Mouse (Mus musculus) mouse trophoblast stem cell (cell line): ENCODE results near the gene Phlda1.

Source experiments
- in situ Hi-C, 2 experiments: fragments of 300-500 bp; cut with MseI, MboI; formaldehyde crosslinking; loops; 2 replicates in 1 of 2; 3 replicates in 1 of 2; pipeline ENCODE4 v1.15.1; 2025

The Phlda1 gene

DNA sequence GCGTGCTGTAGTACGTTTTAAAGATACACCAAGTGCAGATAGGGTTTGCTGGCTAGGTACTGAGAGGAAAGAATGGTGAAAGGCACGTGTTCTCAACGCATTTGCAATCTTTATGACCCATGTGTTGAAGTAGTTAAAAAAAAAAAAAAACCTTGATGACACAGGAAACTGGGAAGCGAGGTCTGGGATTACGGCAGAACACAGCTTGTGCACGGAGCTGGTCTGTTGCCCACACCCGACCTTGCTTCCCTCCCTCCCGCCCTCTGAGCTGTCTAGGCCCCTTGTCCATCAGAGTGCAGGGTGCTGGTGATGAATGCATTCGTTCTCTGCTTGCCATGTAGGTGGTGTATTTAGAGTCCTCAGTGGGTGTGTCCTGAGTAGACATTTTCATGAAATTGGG lies 2.4 kb upstream of the Phlda1 start:
- in situ Hi-C loops, result loop anchor here (10.0 to 25.0 kb wide), 4 partner anchors 134 to 461 kb away; no protein-coding TSS in a partner anchor

DNA sequence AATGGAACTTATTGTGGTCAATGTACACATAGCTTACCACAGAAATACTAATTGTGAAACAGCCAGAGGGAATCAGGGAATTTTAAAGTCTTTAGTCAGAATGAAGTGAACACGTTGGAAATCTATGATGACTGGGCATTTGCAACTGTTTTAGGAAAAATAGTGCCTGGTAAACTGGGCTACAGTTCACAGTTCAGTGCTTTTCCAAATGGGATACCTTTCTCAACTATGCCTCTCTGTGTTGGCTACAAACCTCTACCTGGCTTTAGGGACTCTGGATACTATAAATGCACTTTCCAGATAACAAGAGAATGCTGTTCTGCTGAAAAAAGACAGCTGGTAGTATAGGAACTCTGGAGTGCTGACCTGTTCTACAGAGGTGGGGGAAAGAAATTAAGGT lies 1.5 kb upstream of the Phlda1 start:
- in situ Hi-C loops, result loop anchor here (5.0 to 25.0 kb wide), 5 partner anchors 73 to 460 kb away; no protein-coding TSS in a partner anchor

DNA sequence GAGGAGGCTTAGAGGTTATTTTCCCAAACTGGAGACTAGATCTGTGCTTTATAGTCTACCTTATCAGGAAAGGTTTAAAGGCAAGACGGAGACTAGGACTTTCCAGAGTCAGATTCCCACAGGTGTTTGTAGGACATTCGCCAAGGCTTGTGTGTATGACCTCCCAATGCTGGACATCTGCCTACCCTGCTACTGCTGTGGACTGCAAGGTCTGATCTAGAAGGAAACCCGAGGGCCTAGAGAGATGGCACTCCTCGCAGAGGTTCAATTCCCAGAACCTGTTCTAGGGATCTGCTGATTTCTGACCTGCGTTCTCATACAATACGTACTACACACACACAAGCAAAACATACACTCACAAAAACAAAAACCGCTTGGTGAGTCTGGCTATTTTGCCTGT lies 680 bp upstream of the Phlda1 start:
- in situ Hi-C loops, result loop anchor here (5.0 to 25.0 kb wide), 5 partner anchors 72 to 459 kb away; no protein-coding TSS in a partner anchor

DNA sequence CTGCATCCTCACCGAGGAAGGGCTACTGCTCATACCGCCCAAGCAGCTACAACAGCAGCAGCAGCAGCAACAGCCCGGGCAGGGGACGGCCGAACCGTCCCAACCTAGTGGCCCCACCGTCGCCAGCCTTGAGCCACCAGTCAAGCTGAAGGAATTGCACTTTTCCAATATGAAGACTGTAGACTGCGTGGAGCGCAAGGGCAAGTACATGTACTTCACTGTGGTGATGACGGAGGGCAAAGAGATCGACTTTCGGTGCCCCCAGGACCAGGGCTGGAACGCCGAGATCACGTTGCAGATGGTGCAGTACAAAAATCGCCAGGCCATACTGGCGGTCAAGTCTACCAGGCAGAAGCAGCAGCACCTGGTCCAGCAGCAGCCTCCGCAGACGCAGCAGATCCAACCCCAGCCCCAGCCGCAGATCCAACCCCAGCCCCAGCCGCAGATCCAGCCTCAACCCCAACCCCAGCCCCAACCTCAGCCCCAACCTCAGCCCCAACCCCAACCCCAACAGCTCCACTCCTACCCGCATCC lies 907 bp downstream of the Phlda1 start:
- in situ Hi-C loops, result loop anchor here (5.0 to 25.0 kb wide), 5 partner anchors 70 to 458 kb away; no protein-coding TSS in a partner anchor

DNA sequence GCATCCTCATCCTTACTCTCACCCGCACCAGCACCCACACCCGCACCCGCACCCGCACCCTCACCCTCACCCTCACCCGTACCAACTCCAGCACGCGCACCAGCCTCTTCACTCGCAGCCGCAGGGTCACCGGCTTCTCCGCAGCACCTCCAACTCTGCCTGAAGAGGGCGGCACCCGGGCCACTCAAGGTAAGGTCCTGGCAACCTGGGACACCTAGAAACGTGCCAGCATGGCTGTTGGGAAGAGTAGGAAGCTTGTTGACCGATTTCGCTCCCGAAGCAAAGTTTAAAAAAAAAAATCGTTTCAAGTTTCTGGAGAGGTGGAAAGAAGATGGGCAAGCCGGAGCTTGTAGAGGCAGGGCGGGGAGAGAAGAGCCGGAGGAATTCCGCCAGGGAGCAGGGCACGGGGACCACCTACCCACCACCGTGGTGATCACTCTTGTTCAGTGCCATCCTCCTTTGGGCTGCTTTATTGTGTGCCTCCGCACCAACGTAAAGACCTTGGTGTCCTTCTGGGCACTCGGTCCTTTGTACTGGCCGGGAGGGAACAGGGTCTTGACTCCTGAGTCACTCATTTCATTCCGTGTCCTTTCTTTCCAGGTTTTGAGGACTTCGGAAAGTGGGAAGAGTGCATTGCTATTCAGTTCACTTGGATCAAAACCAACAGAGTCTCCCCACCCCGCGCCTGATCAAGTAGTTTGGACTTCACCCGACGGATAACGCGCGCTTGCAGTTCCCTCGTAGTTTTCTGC lies 1.6 kb downstream of the Phlda1 start:
- in situ Hi-C loops, result loop anchor here (5.0 to 25.0 kb wide), 5 partner anchors 70 to 457 kb away; no protein-coding TSS in a partner anchor

DNA sequence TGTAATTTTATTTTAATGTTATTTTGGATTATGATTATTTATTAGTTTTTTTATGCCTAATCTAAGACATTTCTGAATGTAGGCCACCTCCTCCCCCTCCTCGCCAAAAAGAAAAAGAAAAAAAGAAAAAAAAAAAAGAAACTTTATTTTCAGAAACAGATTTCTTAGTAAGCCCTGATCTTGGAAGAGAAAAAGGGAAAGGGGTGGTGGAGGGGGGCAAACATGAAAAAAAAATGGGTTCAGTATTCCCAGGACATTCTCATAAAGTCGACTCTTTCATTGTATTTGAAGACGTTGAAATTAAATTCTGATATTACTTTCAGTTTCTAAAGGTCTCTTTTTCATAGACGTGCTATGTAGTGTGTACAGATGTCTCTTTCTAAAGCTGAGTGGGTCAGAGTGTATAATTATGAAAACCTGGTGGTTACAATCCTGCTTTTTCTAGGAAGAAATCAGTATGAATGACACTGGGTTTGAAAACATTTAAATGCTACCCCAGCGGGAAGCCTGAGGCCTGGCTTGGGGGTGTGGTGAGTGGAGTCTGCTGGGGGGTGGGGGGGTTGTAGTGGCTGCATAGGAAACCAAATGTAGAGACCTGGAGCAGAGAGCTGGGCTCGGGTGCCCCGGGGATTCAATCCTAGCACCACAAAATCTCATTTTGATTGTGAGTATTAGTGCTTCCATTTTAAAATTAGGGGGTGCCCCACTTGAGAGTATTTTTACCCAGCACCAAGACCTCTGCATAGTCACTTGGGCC lies 2.4 kb downstream of the Phlda1 start:
- in situ Hi-C loops, result loop anchor here (5.0 to 25.0 kb wide), 5 partner anchors 69 to 456 kb away; no protein-coding TSS in a partner anchor

DNA sequence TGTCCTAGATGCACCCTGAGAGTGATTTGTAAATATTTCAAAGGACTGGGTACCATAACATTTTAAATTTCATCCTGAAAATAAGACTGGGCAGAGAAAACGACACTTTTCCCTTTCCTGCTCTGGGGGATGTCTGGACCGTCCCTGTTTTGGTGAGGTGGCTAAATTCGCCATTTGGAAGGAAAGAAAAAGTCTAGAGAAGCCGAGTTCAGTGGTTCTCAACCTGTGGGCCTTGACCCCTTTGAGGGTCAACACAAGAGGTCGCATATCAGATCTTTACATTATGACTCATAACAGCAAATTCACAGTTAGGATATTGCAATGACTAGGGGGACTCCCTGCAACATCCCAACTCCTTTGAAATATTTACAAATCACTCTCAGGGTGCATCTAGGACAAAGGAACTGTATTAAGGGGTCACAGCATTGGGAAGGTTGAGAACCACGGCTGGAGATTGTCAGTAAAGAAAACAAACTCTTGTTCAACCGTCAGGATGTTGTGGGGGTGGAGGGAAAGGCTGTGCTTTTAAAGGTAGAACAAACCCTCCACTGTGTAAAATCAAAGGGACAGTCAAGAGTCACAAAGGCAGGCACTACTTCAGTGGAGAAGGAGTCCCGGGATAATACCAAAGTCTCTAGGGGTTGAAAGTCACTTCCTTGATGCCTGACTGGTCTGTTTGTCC lies 3.2 kb downstream of the Phlda1 start:
- in situ Hi-C loops, result loop anchor here (5.0 to 25.0 kb wide), 5 partner anchors 68 to 456 kb away; no protein-coding TSS in a partner anchor

DNA sequence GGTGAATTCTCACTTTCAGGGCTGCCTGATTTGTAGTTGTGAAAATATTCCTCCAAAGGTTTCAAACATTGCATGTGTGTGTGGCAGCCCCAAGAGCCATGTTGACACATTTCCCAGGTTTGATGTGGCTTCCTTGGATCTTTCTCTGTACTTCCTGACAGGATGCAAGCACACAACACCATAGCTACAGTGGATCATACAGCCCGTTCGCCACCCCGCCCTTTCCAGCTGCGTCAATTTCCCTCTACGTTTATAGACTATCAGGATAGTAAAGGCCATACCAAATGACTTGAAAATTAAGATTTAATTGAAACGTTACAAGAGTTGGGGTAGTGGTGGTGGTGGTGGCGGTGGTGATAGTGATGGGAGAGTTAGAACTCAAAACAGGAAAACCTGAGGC lies 3.9 kb downstream of the Phlda1 start:
- in situ Hi-C loops, result loop anchor here (5.0 to 25.0 kb wide), 5 partner anchors 67 to 455 kb away; no protein-coding TSS in a partner anchor

DNA sequence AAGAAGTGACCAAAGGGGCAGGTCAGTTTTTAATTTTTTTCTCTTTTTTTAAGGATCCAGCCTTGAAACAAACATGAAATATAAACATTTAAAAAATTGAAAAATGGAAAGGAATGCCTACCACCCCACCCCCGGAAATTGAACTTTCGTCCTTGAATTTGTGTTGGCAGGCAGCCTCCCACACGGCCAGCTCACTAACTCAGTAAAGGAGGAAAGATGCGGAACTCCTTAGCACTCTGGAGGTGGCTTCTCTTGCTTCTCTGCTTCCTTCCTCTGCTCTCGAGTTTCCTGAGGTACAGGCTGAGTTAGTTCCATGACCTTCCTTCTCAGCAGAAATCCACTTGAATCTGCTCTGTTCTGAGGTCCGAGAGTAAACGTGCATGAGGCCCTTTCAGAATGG lies 4.7 kb downstream of the Phlda1 start:
- in situ Hi-C loops, result loop anchor here in 1 of 2 experiments (25.0 kb wide), 1 partner anchor 127 kb away; no protein-coding TSS in a partner anchor

DNA sequence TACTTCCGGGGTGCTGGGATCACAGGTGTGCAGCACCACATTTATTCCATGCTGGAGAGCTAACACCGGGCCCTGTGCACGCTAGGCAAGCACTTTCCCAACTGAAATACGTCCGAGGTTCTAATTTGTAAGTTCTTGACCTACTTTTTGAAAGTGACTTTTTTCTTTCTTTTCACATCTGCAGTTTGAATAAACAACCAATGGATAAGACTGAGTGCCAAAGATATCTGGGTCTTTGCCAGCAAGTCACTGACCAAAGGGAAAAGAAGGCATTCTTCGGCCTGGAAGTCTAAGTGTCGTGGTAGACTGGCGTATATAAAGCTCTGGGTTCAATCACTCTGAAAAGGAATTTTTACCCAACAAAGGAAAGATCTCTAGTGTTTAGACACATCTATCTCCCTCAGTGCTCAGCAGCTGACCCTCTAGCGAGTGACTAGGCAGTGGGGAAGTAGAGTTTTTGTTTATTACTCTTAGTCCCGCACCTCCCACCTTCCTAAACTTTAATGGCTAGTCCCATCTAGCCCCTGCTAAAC lies 6.0 kb downstream of the Phlda1 start:
- in situ Hi-C loops, result loop anchor here in 1 of 2 experiments (25.0 kb wide), 1 partner anchor 125 kb away; no protein-coding TSS in a partner anchor

DNA sequence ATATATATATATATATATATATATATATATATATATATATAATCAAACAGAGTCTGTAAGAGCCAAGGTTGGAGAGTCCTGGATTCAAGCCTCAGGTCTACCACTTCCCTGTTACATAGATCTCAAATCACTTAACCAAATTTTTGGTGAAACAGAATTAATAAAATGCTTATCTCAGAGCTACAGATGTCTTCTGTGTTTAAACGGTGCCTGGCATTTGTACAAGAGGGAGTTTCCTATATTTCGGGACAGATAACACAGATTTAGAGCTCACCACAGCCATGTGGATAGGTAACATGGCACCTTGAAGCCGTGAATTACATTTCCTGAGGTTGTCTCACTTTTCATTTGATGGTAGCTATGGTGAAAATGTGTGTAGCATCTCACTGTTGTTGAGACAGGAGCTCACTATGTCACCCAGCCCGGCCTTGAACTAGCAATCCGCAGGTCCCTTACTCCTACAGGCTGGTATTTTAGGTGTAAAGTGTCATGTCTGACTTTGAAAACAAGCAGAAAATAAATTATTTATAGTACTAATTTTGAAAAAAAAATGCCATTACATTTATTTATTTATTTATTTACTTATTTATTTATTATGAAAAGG lies 8.3 kb downstream of the Phlda1 start:
- in situ Hi-C loops, result loop anchor here in 1 of 2 experiments (25.0 kb wide), 1 partner anchor 123 kb away; no protein-coding TSS in a partner anchor

DNA sequence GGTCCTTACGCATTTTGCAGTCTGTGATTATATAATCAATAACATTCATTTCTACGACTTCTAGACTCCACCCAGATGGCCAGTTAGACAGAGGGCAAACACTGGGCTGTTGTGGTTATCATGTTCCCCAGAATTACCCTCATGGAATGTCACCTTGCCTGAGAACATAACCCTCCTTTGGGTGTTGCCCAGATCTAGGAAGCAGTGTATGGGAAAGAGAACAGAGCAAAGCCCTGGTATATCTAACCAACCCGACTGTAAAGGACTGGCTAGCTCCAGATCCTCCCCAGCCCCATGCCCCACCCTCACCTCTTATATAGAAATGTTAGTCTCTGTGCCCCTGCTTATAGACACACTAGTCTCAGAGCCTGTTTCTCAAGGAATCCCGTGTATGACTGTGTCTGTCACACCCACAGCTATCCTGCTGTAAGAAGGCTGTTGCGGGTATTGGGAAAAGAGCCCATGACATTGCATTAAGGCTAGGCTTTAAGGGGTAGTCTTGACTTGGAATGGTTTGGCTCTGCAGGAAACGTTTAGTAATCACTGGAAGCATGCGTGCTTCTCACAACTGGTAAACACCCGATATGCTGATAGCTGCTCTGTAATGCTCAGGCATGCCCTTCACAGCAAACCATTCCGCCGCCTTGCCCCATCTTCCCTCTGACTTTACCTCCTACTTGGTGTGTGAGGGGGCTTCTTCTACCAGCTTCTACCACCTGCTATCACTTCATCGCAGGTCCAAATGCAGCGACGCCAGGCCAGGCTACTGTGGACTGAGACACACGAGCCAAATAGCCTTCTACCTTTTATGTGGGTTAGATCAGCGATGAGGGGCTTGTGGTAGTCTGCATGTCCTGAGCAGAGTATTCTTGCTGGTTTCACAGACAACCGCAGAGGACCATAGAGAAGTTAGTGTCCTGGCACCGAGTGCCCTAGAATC lies 9.3 kb downstream of the Phlda1 start:
- in situ Hi-C loops, result loop anchor here in 1 of 2 experiments (25.0 kb wide), 1 partner anchor 122 kb away; no protein-coding TSS in a partner anchor

DNA sequence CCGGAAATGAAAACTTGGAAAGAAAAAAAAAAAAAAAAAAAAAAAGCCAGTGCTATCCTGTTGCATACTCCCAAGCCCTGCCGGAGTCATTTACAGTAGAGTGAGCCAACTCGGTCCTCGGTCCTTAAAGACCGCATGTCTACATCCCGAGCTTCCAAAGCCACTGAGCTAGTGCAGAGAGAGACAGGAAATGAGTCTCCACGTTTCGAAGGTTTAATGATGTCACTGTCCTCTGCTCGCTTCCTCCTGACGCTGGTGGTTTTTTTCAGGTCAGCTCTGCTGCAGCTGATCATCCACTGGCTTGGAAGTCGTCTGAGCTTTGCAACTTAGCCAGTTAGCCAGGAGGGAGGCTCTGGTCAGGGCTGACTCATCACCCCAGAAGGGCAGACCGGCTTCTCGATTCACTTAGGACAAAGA lies 10.1 kb downstream of the Phlda1 start:
- in situ Hi-C loops, result loop anchor here in 1 of 2 experiments (25.0 kb wide), 1 partner anchor 121 kb away; no protein-coding TSS in a partner anchor

DNA sequence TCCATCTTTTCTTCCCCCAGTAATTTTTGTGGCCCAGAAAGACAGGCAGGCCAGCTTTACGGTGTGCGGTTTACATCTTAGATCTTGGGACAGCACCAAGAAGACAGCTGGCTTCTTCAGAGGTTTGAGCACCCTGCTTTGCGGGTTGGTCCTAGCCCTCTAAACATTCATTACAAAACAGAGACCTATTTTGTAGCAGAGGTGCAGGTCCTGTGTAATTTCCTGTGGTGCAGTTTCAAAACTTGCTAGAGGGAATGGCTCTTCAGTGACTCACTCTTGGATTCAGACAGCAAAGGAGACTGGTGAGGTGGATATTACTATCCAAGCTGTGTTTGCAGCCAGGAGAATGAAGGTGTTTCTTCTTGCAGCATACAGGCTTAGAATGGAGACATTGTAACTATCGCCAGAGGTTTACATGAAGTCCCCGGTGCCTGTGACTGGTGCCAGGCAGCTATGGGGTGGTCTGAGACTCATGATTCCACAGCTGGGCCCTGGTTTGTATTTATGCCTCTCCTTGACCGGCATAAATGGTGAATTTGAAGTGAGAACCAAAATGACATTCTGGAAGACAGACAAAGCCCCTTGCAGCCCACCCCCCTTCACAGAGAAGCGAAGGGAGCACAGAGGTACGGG lies 10.8 kb downstream of the Phlda1 start:
- in situ Hi-C loops, result loop anchor here in 1 of 2 experiments (25.0 kb wide), 1 partner anchor 120 kb away; no protein-coding TSS in a partner anchor

DNA sequence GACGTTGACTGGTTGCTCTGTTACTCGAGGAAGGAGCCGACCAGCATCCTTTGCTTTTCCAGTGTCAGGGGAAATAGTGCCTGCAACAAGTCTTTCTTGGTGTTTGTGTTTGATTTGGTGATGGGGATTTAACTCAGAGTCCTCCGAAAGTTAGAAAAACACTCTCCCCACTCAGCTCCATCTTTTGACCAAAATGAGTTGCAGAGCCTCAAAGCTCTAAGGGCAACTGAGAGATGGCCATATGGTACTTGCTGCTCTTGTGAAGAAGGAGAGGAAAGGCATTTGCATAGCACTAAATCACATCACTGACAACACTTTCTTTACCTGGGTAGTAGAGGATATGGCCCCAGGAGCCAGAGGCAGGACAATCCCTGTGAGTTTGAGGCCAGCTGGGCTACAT lies 12.3 kb downstream of the Phlda1 start:
- in situ Hi-C loops, result loop anchor here in 1 of 2 experiments (25.0 kb wide), 1 partner anchor 119 kb away; no protein-coding TSS in a partner anchor

DNA sequence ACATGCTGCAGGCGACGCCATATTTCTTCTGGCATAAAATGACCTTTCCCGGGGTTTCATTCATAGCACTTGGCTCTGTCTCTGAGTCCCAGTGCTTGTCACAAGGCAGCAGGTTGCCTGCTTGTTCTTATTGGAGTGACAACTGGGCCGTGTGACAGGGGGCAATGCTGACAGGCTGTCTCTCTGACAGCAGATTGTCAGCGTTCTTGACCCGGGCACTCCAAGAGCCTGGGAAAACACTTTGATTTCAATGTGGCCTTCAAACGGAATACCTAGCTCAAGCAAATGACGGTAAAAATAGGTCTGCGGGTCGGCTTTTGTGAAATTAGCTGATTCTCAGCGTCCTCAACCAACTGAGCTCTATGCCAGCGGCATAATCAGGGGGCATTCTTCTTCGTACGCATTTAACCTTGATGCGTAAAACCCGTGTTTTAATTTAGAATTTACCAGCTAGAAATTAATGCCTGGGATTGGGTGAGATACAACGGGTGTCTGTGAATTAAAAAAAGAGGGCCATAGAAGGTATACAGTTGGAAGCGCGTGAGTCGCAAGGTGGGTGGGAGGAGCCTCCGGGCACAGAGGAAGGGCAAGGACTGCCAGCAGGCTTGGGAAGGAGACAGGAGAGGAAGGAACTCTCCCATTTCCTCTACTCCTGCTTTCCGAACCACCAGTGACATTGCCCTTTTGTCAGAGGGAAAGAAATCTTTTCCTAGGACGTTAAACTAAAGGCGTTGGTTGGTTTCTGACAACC lies 13.7 kb downstream of the Phlda1 start:
- in situ Hi-C loops, result loop anchor here in 1 of 2 experiments (25.0 kb wide), 1 partner anchor 118 kb away; no protein-coding TSS in a partner anchor

DNA sequence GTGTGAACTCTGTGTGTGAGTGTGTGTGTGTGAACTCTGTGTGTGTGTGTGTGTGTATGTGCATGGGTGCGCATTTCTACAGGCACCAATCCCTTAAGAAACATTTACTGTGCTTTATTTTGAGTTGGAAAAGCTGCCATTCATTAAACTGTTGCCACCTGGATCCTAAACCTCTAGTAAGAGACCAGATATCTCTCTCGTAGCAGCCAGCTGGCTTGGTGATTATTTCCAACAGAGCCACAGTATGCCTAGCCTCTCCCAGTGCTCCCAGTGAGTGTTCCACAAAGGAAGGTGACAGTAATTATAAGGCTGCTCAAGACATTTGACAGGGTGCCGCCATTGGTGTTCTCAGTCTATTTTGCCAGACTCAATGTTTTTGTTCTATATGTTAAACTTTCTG lies 14.5 kb downstream of the Phlda1 start:
- in situ Hi-C loops, result loop anchor here in 1 of 2 experiments (25.0 kb wide), 1 partner anchor 117 kb away; no protein-coding TSS in a partner anchor
